Mouse (Mus musculus) stomach, embryonic 16.5 days (tissue): Measurements from ENCODE around the gene Ranbp2. TPM values are rescaled to one million over a fixed set of nuclear protein-coding genes. Genes with fewer than 3 reads are reported as not detected.

Experiments
- ATAC-seq: fragments of 200-750 bp; cut with Nextera tagmentation; 2 replicates; pipeline ENCODE4 v1.8.0; 2017; ENCODE audit warnings: moderate number of reproducible peaks, moderate TSS enrichment; ENCODE audit not compliant: insufficient read depth, low FRiP score
- H3K27ac ChIP-seq: fragments of 300-500 bp; sonication (generic); 2 replicates; pipeline ENCODE4 v1.5.1; 2014; ENCODE audit warnings: low read length
- H3K27me3 ChIP-seq: fragments of 300-500 bp; sonication (generic); 2 replicates; pipeline ENCODE4 v1.6.1; 2014; ENCODE audit warnings: low read length, control low read depth, mixed read lengths; ENCODE audit not compliant: control insufficient read depth, insufficient read depth
- H3K36me3 ChIP-seq: fragments of 300-500 bp; sonication (generic); 2 replicates; pipeline ENCODE4 v1.6.1; 2014; ENCODE audit warnings: low read length; ENCODE audit not compliant: control insufficient read depth, insufficient read depth
- H3K4me1 ChIP-seq: fragments of 300-500 bp; sonication (generic); 2 replicates; pipeline ENCODE4 v1.6.1; 2014; ENCODE audit warnings: low read length, control low read depth, mixed read lengths; ENCODE audit not compliant: control insufficient read depth, insufficient read depth
- H3K4me2 ChIP-seq: fragments of 300-500 bp; sonication (generic); 2 replicates; pipeline ENCODE4 v1.6.1; 2014; ENCODE audit warnings: low read depth, low read length, mixed read lengths
- H3K4me3 ChIP-seq: fragments of 300-500 bp; sonication (generic); replicated peaks from 2 replicates; pipeline ENCODE4 v1.5.1; 2014; ENCODE audit warnings: mild to moderate bottlenecking, low read length
- H3K9ac ChIP-seq: fragments of 300-500 bp; sonication (generic); 2 replicates; pipeline ENCODE4 v1.6.1; 2014; ENCODE audit warnings: low read length
- H3K9me3 ChIP-seq: fragments of 300-500 bp; sonication (generic); replicated peaks from 2 replicates; pipeline ENCODE4 v1.6.1; 2016; ENCODE audit warnings: low read length, control low read depth; ENCODE audit not compliant: control insufficient read depth
- WGBS: fragments of 180-500 bp; shearing (Covaris S2); extraction: QIAGEN DNeasy Blood & Tissue Kit; methylation state at CpG from one replicate; pipeline ENCODE4 v1.1.7; 2014; 5-methylcytosine and 5-hydroxymethylcytosine counted together
- polyA plus RNA-seq: library from polyadenylated mRNA; unstranded; fragments of >200 nt; fragmentation: Nextera tagmentation; extraction: Ambion mirVana; gene quantifications from 2 replicates; pipeline ENCODE4 v1.2.1, GENCODE M21; 2015

Ranbp2 gene
- polyA plus RNA-seq, 1 experiment from 2014 or later, result 23.3 TPM

GRCm38 (mm10) chr10:58479954-58480490 lies 33.3 kb downstream of the Ranbp2 start:
- peaks cover 28% of the 10 kb centered on the region for H3K36me3 ChIP-seq
- no peak overlapping the region for H3K4me2 ChIP-seq
- WGBS, result 84% methylated on average over 4 of the region's 4 CpGs
- H3K9me3 ChIP-seq, result no peaks in the 10 kb centered on the region
- no peak for ATAC-seq
- no peaks in the 10 kb centered on the region for H3K27me3 ChIP-seq
- no peaks in the 10 kb centered on the region for H3K4me1 ChIP-seq
- H3K9ac ChIP-seq, result no peak overlapping the region
- H3K4me3 ChIP-seq, result no peak overlapping the region
- H3K27ac ChIP-seq, result no peak overlapping the region

DNA sequence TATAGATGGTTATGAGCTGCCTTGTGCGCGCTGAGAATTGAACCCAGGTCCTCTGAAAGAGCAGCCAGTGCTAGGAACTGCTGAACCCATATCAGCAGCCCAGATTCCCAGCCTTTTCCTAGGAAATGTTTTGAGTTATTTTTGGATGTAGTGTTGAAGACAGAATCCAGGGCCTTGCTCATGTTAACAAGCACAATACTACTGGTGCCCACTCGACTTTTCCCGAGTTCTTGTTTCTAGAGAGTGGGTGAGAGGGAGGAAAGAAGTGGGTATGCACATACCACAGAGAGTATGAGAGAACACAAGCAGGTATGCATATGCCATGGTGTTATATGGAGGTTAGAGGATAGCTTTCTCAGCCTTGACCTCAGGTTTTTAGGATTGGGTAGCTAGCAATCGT lies 44.3 kb downstream of the Ranbp2 start:
- no peak for ATAC-seq
- WGBS, result 90% methylated on average over 5 of the region's 5 CpGs
- H3K9me3 ChIP-seq, result no peaks in the 10 kb centered on the region
- H3K4me1 ChIP-seq, result no peaks in the 10 kb centered on the region
- H3K4me3 ChIP-seq, result no peak overlapping the region
- H3K27ac ChIP-seq, result no peak overlapping the region
- H3K4me2 ChIP-seq, result no peak overlapping the region
- peaks cover 35% of the 10 kb centered on the region for H3K36me3 ChIP-seq
- no peaks in the 10 kb centered on the region for H3K27me3 ChIP-seq
- H3K9ac ChIP-seq, result no peak overlapping the region

- H3K4me1 ChIP-seq, result 0 out of 2 replicates have a peak, but pooled peaks cover 3% of the 10 kb centered on the region
- no peak overlapping the region for H3K27ac ChIP-seq
- no peaks in the 10 kb centered on the region for H3K9me3 ChIP-seq
- no peak overlapping the region for H3K4me2 ChIP-seq
- no peaks in the 10 kb centered on the region for H3K27me3 ChIP-seq
- H3K9ac ChIP-seq, result no peak overlapping the region
- H3K36me3 ChIP-seq, result peaks cover 28% of the 10 kb centered on the region
- no peak for ATAC-seq
- no peak overlapping the region for H3K4me3 ChIP-seq
- WGBS, result 86% methylated on average over 2 of the region's 2 CpGs
These were observed 48.9 kb downstream of the Ranbp2 start for GRCm38 (mm10) chr10:58495637-58496036.

DNA sequence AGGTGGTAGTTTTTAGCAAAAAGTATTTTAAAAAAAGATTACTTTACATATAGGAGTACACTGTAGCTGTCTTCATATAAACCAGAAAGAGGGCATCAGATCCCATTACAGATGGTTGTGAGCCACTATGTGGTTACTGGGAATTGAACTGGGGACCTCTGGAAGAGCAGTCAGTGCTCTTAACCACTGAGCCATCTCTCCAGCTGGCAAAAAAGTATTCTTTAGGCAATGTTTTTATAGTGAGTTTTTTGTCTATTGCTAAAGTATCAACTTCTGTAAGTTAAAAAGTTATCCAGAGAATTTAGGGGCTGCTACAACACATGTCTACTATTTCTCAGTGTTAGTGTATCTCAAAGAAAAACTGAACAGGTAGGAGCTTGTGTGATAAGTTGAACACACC lies 50.0 kb downstream of the Ranbp2 start:
- H3K27ac ChIP-seq, result no peak overlapping the region; the same call in 1 of the 2 replicates
- H3K4me2 ChIP-seq, result peak overlapping the region; percentile 68
- H3K36me3 ChIP-seq, result peaks cover 19% of the 10 kb centered on the region
- H3K9ac ChIP-seq, result no peak overlapping the region
- H3K27me3 ChIP-seq, result no peaks in the 10 kb centered on the region
- no peaks in the 10 kb centered on the region for H3K9me3 ChIP-seq
- 0 out of 2 replicates have a peak, but pooled peaks cover 3% of the 10 kb centered on the region for H3K4me1 ChIP-seq
- ATAC-seq, result no peak
- peak overlapping the region; percentile 79 for H3K4me3 ChIP-seq

- ATAC-seq, result peak; percentile 98
- Histone ChIP-seq H3K27ac (peak within 1 kb of the TSS; percentile 92), H3K9ac (peak within 1 kb of the TSS; percentile 83), H3K36me3 (peaks cover 17% of the 10 kb centered on the region), H3K4me2 (peak within 1 kb of the TSS; percentile 68), H3K4me1 (0 out of 2 replicates have a peak, but pooled peaks cover 3% of the 10 kb centered on the region), H3K27me3 (no peaks in the 10 kb centered on the region), H3K4me3 (peak within 1 kb of the TSS; percentile 79), H3K9me3 (no peaks in the 10 kb centered on the region)
- WGBS, result 1% methylated on average over 50 of the region's 50 CpGs
These were observed 50.9 kb downstream of the Ranbp2 start, which contains the start of gene Ccdc138 for GRCm38 (mm10) chr10:58497320-58498284. TSS of gene Ccdc138 (plus strand) at chr10:58497948.

GRCm38 (mm10) chr10:58498516-58498915 lies 51.8 kb downstream of the Ranbp2 start:
- WGBS, result 54% methylated on average over 2 of the region's 2 CpGs
- ATAC-seq, result no peak

GRCm38 (mm10) chr10:58529358-58529757 lies 82.6 kb downstream of the Ranbp2 start:
- Histone ChIP-seq H3K4me1 (no peaks in the 10 kb centered on the region), H3K4me2 (no peak overlapping the region), H3K36me3 (no peaks in the 10 kb centered on the region), H3K27ac (no peak overlapping the region), H3K9ac (no peak overlapping the region), H3K4me3 (no peak overlapping the region), H3K27me3 (no peaks in the 10 kb centered on the region), H3K9me3 (no peaks in the 10 kb centered on the region)
- WGBS, result 95% methylated on average over 1 of the region's 1 CpGs
- no peak for ATAC-seq

More at GRCm38 (mm10) chr10:58498516-58498915, 51.8 kb downstream of the Ranbp2 start:
- no peaks in the 10 kb centered on the region for H3K27me3 ChIP-seq
- H3K4me1 ChIP-seq, result 0 out of 2 replicates have a peak, but pooled peaks cover 3% of the 10 kb centered on the region
- H3K9ac ChIP-seq, result peak overlapping the region; percentile 83
- H3K4me3 ChIP-seq, result peak overlapping the region; percentile 79
- no peaks in the 10 kb centered on the region for H3K9me3 ChIP-seq
- H3K36me3 ChIP-seq, result peaks cover 12% of the 10 kb centered on the region
- H3K27ac ChIP-seq, result no peak overlapping the region
- peak overlapping the region; percentile 68 for H3K4me2 ChIP-seq

DNA sequence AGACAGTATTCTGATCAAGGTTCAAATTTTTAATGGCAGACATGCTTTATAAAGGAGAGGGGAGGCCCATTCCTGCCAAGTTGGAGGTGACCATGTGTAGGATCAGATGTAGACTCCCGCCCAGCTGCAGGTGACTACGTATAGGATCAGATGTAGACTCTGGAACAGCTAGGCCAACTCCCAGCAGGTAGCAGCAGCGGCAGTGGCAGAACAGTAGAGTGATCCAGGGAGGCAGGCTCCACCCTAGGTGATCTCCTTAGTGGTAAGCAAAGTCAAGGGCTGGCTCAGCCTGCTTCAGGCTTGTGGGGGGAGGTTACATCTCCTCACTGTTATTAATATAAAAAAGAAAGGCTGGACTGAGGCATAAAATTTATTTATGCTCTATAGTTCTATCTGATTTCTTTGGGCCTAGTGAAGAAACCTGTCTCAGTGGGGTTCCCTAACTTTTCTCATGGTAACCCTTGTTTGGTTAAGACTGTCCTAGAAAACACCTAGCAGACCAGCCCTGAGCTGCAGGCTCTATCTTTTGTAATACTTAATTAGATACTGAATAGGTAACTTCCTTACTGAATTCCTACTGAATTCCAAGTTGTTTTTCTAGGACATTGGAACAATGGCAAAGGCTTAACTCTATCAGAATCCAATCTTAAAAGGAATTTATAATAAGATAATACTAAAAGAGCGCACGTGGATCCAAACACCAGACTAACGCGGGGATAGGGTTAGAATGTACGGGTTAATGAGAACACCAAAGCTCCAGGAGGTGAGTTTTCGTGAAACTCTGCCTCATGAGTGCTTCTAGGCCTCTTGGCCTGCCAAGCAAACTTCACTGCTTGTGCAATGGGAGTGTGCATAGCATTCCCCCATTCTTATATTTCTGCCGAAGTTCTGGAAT lies 84.4 kb downstream of the Ranbp2 start:
- WGBS, result 89% methylated on average over 10 of the region's 10 CpGs
- no peaks in the 10 kb centered on the region for H3K36me3 ChIP-seq
- no peak overlapping the region for H3K4me3 ChIP-seq
- no peaks in the 10 kb centered on the region for H3K4me1 ChIP-seq
- no peak for ATAC-seq
- H3K4me2 ChIP-seq, result no peak overlapping the region
- no peak overlapping the region for H3K27ac ChIP-seq
- H3K9ac ChIP-seq, result no peak overlapping the region
- H3K27me3 ChIP-seq, result no peaks in the 10 kb centered on the region
- H3K9me3 ChIP-seq, result no peaks in the 10 kb centered on the region
